Mouse (Mus musculus) thymus, adult 2 months (tissue): ENCODE data around the gene Nyap1.

Experiments
- CTCF ChIP-seq: fragments of 200-500 bp; IDR thresholded peaks from 2 replicates; pipeline ENCODE4 v1.5.1; 2012; ENCODE audit warnings: mild to moderate bottlenecking, control low read depth, low read length, moderate library complexity, borderline replicate concordance; ENCODE audit not compliant: control insufficient read depth, poor library complexity, insufficient read depth; ENCODE audit errors: extremely low read depth
- POLR2A ChIP-seq: fragments of 200-500 bp; IDR thresholded peaks from 2 replicates; pipeline ENCODE4 v1.6.1; 2012; ENCODE audit warnings: mild to moderate bottlenecking, low read length, control low read depth, moderate library complexity; ENCODE audit not compliant: control insufficient read depth, poor library complexity, insufficient read depth; ENCODE audit errors: extremely low read depth

DNA sequence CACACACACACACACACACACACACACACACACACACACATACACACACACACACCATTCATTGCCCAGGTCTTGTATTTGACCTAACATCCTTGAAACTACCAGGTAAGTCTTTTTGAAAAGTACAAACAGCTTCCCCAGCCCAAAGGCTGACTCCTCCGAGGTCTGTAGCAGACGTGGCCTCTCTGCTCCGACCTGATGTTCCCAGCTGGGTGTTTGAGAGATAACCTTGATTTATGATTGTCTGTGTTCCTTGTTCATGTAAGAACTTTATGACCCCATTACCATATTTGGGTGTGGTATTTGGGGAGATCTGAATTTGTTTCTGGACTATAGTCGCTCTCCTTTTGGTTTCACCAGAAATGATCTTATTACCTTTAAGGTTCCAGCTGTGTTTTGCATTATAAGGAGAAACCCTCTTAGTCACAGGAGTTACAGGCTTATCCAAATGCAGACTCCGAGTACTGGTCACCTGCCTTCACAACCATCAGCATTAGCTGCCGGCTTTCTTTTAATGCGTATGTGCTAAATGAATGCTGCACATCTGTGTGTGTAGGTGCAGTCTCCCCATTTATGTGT, 35.9 kb upstream of the Nyap1 start:
- no peak for TF ChIP-seq CTCF
- TF ChIP-seq POLR2A: no peak
